Mouse (Mus musculus): ENCODE measurements around the gene Tex13a.

Gene Tex13a

GRCm38 (mm10) chrX:138209480-138209879, at the start of gene Tex13a:
Tex13a (minus strand) TSS chrX:138209580.
- DNase-seq: no peak

GRCm38 (mm10) chrX:138234626-138235025, 25.2 kb upstream of the Tex13a start:
- no peak for DNase-seq

DNA sequence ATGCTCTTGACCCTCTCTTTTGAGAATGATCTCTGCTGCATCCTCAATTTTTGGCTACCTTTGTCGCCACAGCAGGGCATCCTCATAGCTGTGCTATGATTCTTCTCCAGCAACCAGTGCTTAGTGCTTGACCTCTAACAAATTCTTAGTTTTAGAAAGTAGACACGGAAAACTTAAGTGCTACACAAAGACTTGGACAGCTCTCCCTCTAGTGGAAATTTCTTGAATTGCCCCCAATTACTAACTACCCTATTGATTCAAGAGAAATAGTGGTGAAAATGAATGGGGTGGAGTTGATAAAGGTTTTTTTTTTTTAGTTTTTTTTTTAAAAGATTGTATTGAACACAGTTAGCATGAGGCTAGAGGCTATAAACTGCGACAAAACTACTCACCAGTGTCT, 39.2 kb downstream of the Tex13a start:
- DNase-seq: no peak

Data from cerebellum, postnatal 25 days (tissue).